Mouse (Mus musculus) midbrain, postnatal 0 days (tissue): ENCODE results near the gene Spop. TPM values are rescaled to one million over a fixed set of nuclear protein-coding genes. Genes with fewer than 3 reads are reported as not detected.

Source experiments
- ATAC-seq: fragments of 200-750 bp; cut with Nextera tagmentation; 2 replicates; pipeline ENCODE4 v1.8.0; 2017; ENCODE audit warnings: moderate number of reproducible peaks, mild to moderate bottlenecking, moderate TSS enrichment, moderate library complexity; ENCODE audit not compliant: low FRiP score
- DNase-seq: peaks from one replicate; pipeline ENCODE4 v3.0.0-alpha.2; 2015; ENCODE audit warnings: low spot score
- H3K27ac ChIP-seq: fragments of 300-500 bp; sonication (generic); 2 replicates; pipeline ENCODE4 v1.5.1; 2014; ENCODE audit warnings: low read depth, mild to moderate bottlenecking, low read length, mixed read lengths
- H3K27me3 ChIP-seq: fragments of 300-500 bp; sonication (generic); 2 replicates; pipeline ENCODE4 v1.6.1; 2014; ENCODE audit warnings: low read length, control low read depth, mixed read lengths; ENCODE audit not compliant: insufficient read depth
- H3K36me3 ChIP-seq: fragments of 300-500 bp; sonication (generic); 2 replicates; pipeline ENCODE4 v1.6.1; 2014; ENCODE audit warnings: low read length, control low read depth, mixed read lengths; ENCODE audit not compliant: insufficient read depth
- H3K4me1 ChIP-seq: fragments of 300-500 bp; sonication (generic); 2 replicates; pipeline ENCODE4 v1.6.1; 2014; ENCODE audit warnings: mild to moderate bottlenecking, control low read depth, antibody characterized with exemption, low read length, mixed read lengths; ENCODE audit not compliant: insufficient read depth
- H3K4me2 ChIP-seq: fragments of 300-500 bp; sonication (generic); 2 replicates; pipeline ENCODE4 v1.6.1; 2014; ENCODE audit warnings: low read depth, mild to moderate bottlenecking, low read length, mixed read lengths; ENCODE audit not compliant: poor library complexity, severe bottlenecking
- H3K4me3 ChIP-seq: fragments of 300-500 bp; sonication (generic); 2 replicates; pipeline ENCODE4 v1.5.1; 2014; ENCODE audit warnings: low read depth, mild to moderate bottlenecking, low read length, moderate library complexity
- H3K9ac ChIP-seq: fragments of 300-500 bp; sonication (generic); replicated peaks from 2 replicates; pipeline ENCODE4 v1.6.1; 2014; ENCODE audit warnings: mild to moderate bottlenecking, low read length, moderate library complexity, mixed read lengths; ENCODE audit not compliant: poor library complexity, severe bottlenecking
- H3K9me3 ChIP-seq: fragments of 300-500 bp; sonication (generic); 2 replicates; pipeline ENCODE4 v1.6.1; 2016; ENCODE audit warnings: low read length, control low read depth
- CTCF ChIP-seq: IDR thresholded peaks from 2 replicates; pipeline ENCODE4 v1.5.1; 2016; ENCODE audit warnings: antibody characterized with exemption, mild to moderate bottlenecking
- WGBS: fragments of 180-500 bp; shearing (Covaris S2); extraction: QIAGEN DNeasy Blood & Tissue Kit; methylation state at CpG from one replicate; pipeline ENCODE4 v1.1.7; 2014; 5-methylcytosine and 5-hydroxymethylcytosine counted together
- polyA plus RNA-seq: library from polyadenylated mRNA; unstranded; fragments of >200 nt; fragmentation: Nextera tagmentation; extraction: Ambion mirVana; gene quantifications from 2 replicates; pipeline ENCODE4 v1.2.1, GENCODE M21; 2015
- total RNA-seq: library from RNA; depleted of rRNA; stranded (reverse); fragments of >200 nt; gene quantifications from 2 replicates; pipeline ENCODE4 v1.2.3, GENCODE M21; 2014

Gene Spop
- total and polyA plus RNA-seq, 2 experiments from 2014 or later, result 54.3 to 231 TPM

DNA sequence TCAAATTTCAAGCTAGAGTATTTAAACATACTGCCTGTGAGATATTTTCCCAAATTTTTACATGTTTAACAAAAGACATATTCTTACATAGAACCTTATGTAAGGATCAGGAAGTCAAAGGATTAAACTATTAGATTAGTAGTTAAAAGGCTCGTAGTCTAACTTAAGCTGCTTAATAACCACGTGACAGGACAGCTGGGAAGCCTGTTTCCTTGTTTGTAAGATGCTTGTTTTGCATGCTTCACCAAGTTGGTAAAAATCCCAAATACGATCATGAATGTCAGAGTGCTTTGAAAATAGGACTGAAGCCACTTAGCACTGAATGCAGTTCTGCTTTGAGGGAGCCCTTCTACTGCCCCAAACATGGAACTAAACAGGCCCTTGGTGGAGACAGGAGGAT is 34.5 kb downstream of the Spop start:
- peaks cover 9% of the 10 kb centered on the region; the same call in 1 of the 2 replicates for H3K4me1 ChIP-seq
- H3K36me3 ChIP-seq, result no peaks in the 10 kb centered on the region
- peak; percentile 57 for DNase-seq
- no peak overlapping the region for H3K4me3 ChIP-seq
- no peak for TF ChIP-seq CTCF
- no peak overlapping the region for H3K4me2 ChIP-seq
- H3K27me3 ChIP-seq, result no peaks in the 10 kb centered on the region
- no peak overlapping the region for H3K27ac ChIP-seq
- WGBS, result 15% methylated on average over 3 of the region's 3 CpGs
- H3K9ac ChIP-seq, result no peak overlapping the region
- no peaks in the 10 kb centered on the region for H3K9me3 ChIP-seq
- no peak for ATAC-seq

DNA sequence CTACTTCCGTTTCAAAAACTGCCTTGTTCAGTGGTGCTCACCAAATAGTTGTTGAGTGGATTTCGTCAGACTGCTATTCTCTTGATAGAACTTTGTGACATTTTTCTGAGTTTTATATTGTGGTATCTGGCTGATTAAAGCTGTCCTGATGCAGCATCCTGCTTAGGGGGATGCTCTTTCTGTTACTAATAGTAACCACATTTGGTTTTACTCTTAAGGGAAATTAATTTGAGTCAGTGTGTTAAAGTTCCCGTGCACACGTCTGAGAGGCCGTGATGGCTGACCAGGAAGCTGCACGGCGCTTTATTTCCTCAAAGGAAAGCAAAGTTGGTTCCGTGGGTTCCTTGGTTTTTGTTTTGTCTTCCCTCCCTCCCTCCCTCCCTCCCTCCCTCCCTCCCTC is 41.5 kb downstream of the Spop start:
- H3K4me2 ChIP-seq, result no peak overlapping the region
- no peaks in the 10 kb centered on the region for H3K4me1 ChIP-seq
- no peak overlapping the region for H3K9ac ChIP-seq
- 68% methylated on average over 8 of the region's 8 CpGs for WGBS
- H3K27me3 ChIP-seq, result no peaks in the 10 kb centered on the region
- ATAC-seq, result no peak
- no peak for TF ChIP-seq CTCF
- H3K36me3 ChIP-seq, result no peaks in the 10 kb centered on the region
- no peak for DNase-seq
- no peak overlapping the region for H3K4me3 ChIP-seq
- H3K9me3 ChIP-seq, result no peaks in the 10 kb centered on the region
- H3K27ac ChIP-seq, result no peak overlapping the region

DNA sequence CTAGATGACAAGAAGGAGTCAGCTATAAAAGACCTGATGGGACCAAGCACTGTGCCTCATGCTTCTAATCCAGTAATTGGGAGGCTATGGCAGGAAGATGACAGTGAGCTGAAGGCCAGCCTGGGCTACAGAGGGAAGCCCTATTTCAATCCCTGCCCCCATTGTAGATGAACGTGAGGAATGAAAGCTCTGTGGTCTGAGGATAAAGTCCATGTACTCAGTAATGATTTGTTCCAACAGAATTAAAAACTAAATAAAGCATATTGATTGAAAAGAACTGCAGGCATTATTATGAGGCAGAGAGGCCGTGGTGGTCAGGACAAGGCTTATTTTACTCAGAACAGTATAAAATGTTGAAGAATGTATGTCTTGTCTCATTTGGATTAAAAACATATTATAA is 47.0 kb downstream of the Spop start:
- Histone ChIP-seq H3K4me1 (no peaks in the 10 kb centered on the region), H3K9me3 (no peaks in the 10 kb centered on the region), H3K36me3 (no peaks in the 10 kb centered on the region), H3K9ac (no peak overlapping the region), H3K4me2 (no peak overlapping the region), H3K27me3 (no peaks in the 10 kb centered on the region), H3K27ac (no peak overlapping the region), H3K4me3 (no peak overlapping the region)
- DNase-seq (no peak), ATAC-seq (no peak)
- WGBS, result 80% methylated on average over 2 of the region's 2 CpGs
- no peak for TF ChIP-seq CTCF

DNA sequence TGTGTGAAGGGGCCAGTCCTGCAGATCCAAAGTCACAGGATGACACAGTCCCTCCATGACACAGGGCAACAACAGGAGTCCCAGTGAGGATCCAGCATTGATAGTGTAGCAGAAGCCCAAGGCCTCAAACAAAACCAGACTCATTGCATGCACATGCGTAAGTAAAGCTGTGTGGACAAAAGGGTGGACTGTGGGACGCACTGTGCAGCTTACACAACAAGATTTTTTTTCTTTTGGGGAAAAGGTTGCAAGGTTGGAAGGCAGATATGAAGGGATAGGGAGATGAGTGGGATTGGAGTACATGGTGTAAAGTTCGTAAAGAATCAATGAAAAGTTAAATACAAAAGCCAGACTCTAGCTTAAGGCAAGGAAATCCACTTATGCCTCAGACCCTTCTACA is 48.3 kb downstream of the Spop start:
- no peaks in the 10 kb centered on the region for H3K36me3 ChIP-seq
- H3K27ac ChIP-seq, result no peak overlapping the region
- no peaks in the 10 kb centered on the region for H3K4me1 ChIP-seq
- no peak overlapping the region for H3K9ac ChIP-seq
- no peaks in the 10 kb centered on the region for H3K9me3 ChIP-seq
- WGBS, result 90% methylated on average over 3 of the region's 3 CpGs
- TF ChIP-seq CTCF, result no peak
- ATAC-seq, result no peak
- H3K4me2 ChIP-seq, result no peak overlapping the region
- H3K4me3 ChIP-seq, result no peak overlapping the region
- no peaks in the 10 kb centered on the region for H3K27me3 ChIP-seq
- DNase-seq, result no peak

DNA sequence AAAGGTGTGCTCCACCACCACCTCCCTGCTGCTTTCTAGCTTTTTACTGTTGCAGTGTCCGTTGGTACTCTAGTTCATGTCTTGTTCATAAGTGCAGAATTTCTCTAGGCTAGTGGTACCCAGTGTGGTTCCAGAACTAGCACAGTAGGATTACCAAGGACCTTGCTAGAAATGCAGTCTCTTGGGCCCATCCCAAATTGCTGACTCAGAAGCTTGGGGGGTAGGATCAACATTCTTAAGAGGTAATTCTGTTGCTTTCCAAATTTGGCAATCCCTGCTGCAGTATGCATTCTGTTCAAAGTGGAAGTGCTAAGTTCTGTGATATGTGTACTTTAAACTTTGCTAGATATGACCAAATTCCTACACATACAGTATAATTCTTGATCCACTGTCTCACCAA is 53.9 kb downstream of the Spop start:
- Histone ChIP-seq H3K27me3 (no peaks in the 10 kb centered on the region), H3K9ac (no peak overlapping the region), H3K9me3 (no peaks in the 10 kb centered on the region), H3K27ac (no peak overlapping the region), H3K4me1 (no peaks in the 10 kb centered on the region), H3K4me2 (no peak overlapping the region), H3K36me3 (peaks cover 9% of the 10 kb centered on the region), H3K4me3 (no peak overlapping the region)
- TF ChIP-seq CTCF, result no peak
- DNase-seq (no peak), ATAC-seq (no peak)
- WGBS, result 97% methylated on average over 1 of the region's 1 CpGs

DNA sequence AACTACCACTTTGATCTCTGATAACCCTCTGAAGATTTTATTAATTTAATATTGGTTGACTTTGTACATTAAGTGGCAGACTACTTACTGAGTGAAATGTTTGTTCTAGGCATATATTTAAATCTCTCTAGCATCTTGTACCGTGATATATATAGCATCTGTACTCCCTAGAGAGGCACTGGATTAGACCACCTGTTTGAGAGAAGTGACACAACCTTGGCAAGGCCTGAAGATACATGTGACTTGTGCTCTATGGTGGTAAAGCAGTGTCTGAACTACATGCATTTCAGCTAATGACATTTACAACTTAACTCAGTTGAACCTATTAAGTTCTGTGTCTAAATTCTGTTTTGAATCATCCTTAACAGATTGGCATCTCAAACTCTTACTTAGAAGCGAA is 59.1 kb downstream of the Spop start:
- DNase-seq (peak; percentile 44), ATAC-seq (no peak)
- no peak overlapping the region for H3K27ac ChIP-seq
- TF ChIP-seq CTCF, result no peak
- no peak overlapping the region for H3K4me3 ChIP-seq
- H3K9ac ChIP-seq, result no peak overlapping the region
- no peaks in the 10 kb centered on the region for H3K9me3 ChIP-seq
- no peak overlapping the region for H3K4me2 ChIP-seq
- WGBS, result 83% methylated on average over 2 of the region's 2 CpGs
- H3K27me3 ChIP-seq, result no peaks in the 10 kb centered on the region
- H3K4me1 ChIP-seq, result no peaks in the 10 kb centered on the region
- H3K36me3 ChIP-seq, result peaks cover 11% of the 10 kb centered on the region
